Mouse (Mus musculus) cerebellum, postnatal 4 days (tissue): ENCODE data around the gene Tnrc6c.

Source experiments
- DNase-seq, 2 experiments: peaks; one replicate each; pipeline ENCODE4 v3.0.0; 2022; ENCODE audit warnings: low spot score in 2 of 2, mixed read lengths in 1 of 2

The Tnrc6c gene

DNA sequence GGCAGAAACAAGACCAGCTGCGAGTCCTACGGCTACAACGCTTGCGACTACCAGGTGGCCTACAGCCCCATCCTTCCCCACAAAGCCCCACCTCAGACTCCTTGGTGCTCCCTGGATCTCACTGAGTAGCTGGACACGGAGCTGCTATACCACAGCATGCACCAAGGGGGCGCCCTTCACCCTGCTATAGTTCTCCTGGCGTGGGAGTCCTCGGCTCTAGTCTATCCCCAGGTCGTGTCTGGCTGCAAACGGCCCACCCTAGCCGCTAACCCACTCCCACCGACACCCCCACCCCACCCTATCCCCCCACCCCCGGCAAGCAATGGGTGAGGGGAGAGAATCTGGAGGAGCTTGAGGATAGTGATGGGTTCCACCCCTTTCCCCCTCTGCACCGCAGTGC, 136.2 kb downstream of the Tnrc6c start:
- DNase-seq = peak in 1 of 2 experiments; percentile 69

DNA sequence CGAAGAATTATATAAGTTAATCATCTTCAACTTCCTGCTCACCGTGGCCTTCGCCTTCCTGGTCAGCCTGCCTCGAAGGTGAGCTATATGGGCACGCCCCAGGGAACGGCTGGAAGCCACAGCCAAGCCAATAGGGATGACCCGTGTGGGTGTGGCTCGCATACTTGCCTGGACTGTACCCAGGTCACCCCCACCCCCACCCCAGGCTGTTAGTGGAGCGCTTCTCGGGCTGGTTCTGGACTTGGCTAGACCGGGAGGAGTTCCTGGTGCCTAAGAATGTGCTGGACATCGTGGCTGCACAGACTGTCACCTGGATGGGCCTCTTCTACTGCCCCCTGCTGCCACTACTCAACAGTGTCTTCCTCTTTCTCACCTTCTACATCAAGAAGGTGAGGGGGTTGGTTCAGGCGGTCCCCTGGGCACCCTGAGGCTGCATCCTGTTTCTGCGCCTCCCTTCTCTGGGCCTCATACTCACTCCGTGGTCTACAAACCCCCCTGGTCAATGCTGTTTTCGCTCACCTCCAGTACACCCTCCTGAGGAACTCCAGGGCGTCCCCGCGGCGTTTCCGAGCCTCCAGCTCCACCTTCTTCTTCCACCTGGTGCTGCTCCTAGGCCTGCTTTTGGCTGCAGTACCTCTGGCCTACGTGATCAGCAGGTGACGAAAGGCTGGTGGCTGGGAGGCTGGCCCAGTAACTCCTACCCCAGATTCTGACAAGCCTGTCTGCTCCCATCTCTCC, 136.8 kb downstream of the Tnrc6c start:
- no peak for DNase-seq

DNA sequence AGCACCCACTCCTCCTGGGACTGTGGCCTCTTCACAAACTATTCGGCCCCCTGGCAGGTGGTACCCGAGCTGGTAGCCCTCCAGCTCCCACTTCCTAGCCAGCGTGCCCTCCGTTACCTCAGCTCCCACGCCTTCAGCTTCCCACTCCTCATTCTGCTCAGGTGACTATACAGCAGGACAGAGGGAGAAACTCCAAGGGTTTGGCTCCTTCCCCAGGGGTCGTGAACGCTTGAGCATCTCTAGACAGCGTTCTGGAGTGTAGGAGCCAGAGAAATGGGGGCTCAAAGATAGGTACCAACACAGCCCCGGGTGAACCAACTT, 137.3 kb downstream of the Tnrc6c start:
- DNase-seq = no peak

DNA sequence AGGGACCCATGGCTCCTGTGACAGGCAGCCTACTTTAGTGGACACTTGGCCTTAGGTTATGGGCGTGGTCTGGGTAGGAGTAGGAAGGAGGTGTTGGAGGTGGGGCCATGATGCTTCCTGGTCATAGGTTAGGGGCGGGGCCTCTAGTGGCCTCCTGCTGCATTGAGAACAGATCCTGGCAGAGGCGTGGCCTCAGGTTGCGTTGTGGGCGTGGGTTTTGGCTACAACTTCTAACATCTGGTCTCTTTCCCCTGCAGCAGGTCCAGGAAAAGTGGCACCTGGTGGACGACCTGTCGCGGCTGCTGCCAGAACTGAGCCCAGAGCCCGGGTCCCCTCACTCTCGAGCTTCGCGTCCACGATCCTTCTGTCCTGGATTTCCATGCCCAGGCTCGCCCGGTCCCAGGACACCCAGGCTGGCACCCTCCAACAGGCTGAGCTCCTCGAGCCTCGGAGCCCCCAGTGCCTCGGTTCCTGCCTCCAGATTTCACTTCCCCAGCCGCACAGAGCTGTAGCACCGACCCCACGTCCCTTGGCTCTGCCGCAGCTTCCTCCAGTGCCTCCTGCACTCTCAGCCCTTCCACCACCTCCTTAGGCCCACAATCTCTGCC, 138.3 kb downstream of the Tnrc6c start:
- DNase-seq = no peak

DNA sequence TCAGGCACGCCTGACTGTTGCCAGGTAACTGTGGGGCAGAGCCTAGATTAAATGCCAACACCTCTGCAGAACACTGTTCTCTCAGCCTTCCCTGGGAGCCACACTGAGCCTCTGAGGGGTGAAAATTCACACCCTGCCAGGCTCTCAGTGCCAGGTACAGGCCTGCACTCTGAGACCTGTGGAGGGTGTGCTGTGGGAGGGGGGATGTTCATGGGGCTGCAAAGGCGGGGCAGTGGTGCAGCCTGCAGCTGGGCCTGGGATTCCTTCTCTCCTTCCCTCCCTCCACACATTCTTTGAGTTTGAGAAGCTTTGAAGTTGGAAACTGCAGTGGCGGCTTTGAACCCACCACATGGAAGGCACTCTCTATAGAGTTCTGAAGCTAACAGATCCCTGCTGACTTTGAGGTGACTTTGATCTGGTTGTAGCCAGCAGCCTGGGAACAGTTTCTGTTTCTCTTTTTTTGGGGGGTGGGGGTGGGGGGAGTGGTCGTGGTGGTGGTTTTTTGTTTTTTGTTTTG, 140.0 kb downstream of the Tnrc6c start:
- no peak for DNase-seq

DNA sequence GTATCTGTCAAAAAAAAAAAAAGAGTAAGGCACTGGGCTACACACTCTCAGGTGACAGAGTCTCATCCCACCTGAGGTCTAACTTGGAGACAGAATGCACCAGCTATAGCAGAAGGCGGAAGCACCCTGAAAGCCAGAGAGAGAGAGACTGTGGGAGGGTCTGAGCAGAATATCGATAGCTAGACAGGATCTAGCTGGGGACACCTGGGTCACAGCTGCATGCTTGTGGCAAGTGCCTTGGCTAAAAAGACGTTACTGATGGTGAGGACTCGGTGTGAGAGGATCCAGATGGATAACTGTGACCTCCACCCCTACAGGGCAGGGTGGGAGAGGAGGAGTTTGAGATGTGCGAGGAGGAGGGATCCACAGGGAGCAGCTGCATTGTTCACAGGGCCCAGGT, 142.9 kb downstream of the Tnrc6c start:
- DNase-seq = no peak

DNA sequence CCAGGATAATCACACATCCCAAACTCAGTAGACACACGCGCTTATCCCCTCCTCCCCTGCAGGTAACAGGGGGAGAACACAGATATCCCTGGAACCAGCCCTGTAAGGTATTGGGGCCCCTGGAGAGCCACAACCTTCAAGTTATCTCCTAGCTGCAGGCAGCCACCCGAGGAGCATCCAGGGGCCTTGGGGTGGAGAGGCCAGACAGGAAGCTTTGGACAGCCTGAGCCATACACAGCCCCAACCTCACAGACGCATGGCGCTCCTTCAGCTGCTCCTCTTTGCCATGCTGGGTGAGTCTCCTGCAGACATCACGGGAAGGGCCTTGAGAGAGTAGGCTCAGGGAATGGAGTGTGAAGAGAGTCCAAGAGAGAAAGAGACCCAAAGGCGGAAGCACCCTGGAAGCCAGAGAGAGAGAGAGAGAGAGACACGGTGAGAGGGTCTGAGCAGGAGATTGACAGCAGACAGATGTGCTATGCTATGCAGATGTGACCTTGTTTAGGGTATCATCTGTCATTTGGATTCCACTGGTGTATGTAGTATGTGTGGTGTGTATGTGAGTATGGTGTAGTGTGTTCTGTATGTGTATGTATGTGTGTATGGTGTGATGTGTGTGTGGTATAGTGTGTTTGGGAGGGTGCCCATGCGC, 143.5 kb downstream of the Tnrc6c start, which contains the start of gene 6030468B19Rik:
6030468B19Rik (plus strand) TSS at position 150 of the 649 bp plus-strand sequence.
- DNase-seq = no peak

DNA sequence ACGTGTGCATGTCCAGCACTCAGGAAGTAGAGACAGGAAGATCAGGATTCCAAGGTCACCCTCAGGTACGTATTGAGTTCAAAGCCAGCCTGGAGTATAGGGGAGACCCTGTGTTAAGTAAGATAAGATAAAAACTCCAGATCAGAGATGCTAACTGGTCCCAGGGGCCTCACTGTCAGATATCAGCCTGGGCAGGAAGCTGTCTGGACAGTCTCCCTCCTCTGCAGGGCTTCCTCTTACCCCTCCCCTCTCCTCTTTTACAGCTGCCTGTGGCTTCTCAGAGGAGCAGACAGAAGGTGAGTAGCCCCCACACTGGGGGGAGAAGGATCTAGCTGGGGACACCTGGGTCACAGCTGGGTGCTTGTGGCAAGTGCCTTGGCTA, 144.1 kb downstream of the Tnrc6c start:
- DNase-seq = no peak

DNA sequence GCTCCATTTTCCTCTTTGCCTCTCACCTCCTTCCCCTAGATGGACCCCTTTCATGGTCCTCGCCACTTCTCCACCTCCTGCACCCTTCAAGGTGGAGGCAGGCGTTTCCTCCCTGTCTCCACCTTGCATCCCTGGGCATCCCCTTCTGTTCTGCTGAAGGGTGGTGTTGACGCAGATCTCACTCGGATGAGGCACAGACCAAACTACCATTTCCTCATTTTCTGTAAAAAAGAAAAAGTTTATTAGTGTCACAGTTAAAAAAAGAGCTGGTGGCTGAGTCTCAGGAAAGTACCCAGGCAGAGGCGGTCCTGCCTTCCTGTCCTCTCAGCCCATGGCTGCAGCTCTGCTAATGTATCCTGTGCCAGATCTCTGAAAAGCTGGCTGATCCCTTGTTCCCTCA, 145.1 kb downstream of the Tnrc6c start:
- DNase-seq = no peak

DNA sequence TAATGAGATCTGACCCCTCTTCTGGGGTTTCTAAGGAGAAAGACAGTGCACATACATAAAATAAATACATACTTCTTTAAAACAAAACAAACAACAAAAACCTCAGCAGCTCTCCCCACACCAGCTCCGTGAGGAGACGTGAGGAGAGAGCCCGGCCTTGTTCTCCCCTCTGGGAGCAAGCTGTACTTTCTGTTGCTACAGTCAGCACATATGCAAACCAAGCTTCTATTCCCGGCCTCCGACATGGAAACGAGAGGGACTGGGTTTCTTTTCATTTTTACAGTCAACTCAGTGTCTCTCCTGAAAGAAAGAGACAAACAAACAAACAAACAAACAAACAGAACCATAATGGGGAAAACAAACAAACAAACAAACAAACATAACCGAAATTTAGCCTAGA, 145.9 kb downstream of the Tnrc6c start:
- no peak for DNase-seq

DNA sequence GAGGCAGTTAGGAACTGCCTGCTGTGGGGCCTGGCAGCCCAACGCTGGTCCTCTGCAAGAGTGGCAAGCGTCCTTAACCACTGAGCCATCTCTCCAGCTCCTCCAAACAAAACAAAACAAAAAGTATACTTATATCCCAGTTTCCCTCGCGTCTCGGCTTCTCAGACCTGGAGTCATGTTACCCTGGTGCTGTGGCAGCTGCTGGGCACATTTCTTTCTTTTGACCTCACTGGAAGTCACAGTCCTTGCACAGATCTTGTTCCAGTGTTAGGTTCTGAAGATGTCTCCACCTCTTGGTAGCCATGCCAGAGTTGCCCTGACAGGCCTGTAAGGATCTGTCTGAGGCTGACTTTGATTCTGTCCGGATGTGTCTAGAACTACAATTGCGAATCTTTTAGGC, 147.6 kb downstream of the Tnrc6c start:
- no peak for DNase-seq

DNA sequence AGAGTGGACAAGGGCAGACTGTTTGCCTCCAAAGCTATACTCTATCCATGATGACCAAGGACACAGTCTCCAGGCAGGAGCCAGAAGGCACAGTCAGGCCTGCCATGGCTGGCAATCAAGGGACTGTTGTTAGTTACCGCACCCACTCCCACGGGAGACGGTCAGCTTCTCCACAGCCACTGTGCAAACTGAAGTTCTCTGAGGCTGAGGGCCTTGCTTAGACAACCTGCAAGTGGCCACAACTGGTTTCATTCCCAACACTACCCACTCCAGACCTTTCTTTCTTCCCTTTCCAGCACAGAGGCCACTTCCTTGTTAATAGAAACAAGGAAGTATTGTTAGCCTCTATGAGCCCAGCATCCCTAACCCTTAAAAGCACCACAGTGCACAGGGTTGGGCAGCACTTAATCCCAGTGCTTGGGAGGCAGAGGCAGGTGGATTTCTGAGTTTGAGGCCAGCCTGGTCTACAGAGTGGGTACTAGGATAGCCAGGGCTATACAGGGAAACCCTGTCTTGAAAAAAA, 149.1 kb downstream of the Tnrc6c start:
- DNase-seq = no peak

DNA sequence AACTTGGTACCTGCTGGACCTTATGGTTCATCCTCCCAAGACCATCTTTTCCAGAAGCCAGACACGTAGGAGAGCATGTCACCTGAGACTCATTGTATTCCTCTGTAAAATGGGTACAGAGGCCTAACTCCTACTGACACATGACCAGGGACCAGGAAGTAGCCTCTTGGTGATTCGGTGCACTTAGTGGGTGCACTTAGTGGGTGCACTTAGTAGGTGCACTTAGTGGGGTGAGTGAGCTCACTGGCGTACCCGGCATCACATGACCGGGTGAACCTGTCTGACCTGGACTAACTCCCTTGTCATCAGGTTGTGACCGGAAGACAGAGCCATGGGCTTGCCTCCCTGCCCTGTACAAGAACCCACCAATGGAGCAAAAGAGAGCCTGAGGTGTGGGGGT, 152.7 kb downstream of the Tnrc6c start:
- no peak for DNase-seq

DNA sequence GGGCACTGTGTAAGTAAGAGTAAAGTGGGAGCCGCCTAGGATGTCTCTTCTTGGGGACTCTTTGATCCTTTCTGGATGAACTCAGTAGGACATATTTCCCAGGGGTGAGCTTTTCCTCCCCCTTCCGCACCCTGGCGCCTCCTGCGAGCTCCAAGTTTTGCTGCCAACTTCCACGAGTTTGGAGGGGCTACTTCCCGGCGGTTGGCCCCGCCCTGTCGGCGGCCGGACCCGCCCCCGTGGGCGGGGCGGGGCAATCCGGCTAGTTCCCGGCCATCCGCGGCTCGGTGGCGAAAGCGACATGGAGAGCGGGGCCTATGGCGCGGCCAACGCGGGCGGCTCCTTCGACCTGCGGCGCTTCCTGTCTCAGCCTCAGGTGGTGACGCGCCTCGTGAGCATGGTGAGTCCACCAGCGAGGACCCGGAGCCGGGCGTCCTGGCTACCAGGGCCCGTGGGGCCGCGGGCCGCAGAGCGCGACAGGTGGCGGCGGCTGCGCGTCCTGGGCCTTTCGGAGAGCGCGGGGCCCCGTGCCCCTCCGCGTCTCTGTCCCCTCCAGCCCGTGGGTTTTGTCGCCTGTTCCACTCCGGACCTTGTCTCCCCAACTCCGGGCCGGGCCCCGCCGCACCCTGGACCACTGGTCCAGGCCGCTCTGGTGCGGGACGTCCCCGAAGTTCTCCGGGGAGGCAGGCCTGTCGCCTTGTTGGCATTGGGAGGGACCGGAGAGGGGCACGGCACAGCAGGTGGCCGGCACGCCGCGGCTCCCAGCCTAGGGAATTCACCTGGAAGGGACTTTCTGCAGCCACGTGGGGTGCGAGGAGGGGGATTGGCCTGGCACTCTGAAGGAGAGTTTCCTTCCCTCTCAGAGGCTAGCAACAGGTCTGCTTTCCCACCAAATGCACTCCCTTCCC, 155.6 kb downstream of the Tnrc6c start, which contains the start of the genes Gm20708 and Syngr2:
Gm20708 (plus strand) TSS at position 262 of the 905 bp plus-strand sequence.
Syngr2 (plus strand) TSS at position 262 of the 905 bp plus-strand sequence.
- DNase-seq = peak in 1 of 2 experiments; percentile 57

DNA sequence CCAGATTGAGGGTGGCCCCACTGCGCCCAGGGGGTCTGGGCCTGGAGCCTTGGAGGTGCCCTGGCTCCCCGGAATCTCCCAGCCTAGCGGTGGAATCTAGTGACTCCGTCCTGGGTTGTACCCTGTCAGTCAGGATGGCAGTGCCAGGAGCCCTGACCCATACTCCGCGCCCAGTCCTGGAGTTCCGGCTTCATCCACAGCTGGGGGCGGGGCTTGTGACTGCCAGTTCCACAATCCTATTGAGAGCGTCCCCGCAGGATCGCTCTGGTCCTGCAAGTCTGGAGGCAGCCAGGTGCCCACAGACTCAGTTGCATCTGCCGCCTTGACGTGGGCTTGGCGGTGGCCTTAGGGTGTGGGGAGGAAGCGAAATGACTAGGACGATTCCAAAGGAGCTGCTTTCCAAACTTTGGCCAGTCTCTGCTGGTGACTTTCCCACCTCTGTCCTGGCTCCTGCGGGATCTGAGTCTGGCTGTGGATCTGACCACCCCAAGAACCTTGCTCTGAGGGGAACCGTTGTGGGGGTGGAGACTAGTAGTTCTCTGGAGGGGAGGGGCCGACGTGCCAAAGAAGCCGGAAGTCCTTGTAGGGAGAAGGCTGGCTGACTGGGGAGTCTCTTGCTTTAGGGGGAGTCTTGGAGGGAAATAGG, 156.4 kb downstream of the Tnrc6c start:
- DNase-seq = peak; percentile 59 to 70
